Mouse (Mus musculus) myocyte (in vitro differentiated cells): ENCODE measurements around the gene Rorc.

ENCODE experiments used
- MAX ChIP-seq: IDR thresholded peaks from one replicate; pipeline ENCODE4 v1.6.1; 2011; ENCODE audit warnings: low read depth, mild to moderate bottlenecking, control low read depth
- MYOG ChIP-seq, 3 experiments: IDR thresholded peaks; one replicate each; pipeline ENCODE4 v1.6.1; 2011; ENCODE audit warnings: control low read depth in 2 of 3, low read depth in 2 of 3, mild to moderate bottlenecking in 2 of 3; ENCODE audit not compliant: insufficient read length in 2 of 3, control insufficient read depth in 1 of 3, insufficient read depth in 1 of 3
- POLR2A ChIP-seq: IDR thresholded peaks from one replicate; pipeline ENCODE4 v1.6.1; 2011; ENCODE audit warnings: low read depth, mild to moderate bottlenecking, control low read depth, moderate library complexity; ENCODE audit not compliant: insufficient read length
- REST ChIP-seq: IDR thresholded peaks from one replicate; pipeline ENCODE4 v1.6.1; 2011; ENCODE audit warnings: mild to moderate bottlenecking, control low read depth, moderate library complexity; ENCODE audit not compliant: insufficient read depth, insufficient read length

GRCm38 (mm10) chr3:94393049-94393448, 20.5 kb downstream of the Rorc start:
- TF ChIP-seq POLR2A (no peak), MYOG (IDR thresholded peaks at IDR 0.05; ENCODE audit: control insufficient read depth in 1 of 3, insufficient read depth in 1 of 3, insufficient read length in 2 of 3, low read depth in 2 of 3) (no peak), REST (no peak), MAX (no peak)
